Mouse (Mus musculus) lung, postnatal 0 days (tissue): ENCODE results near the gene Depdc5. TPM values are rescaled to one million over a fixed set of nuclear protein-coding genes. Genes with fewer than 3 reads are reported as not detected.
A peak's percentile ranks its signal among the peaks of the same experiment; 100 is the strongest.
"Not testable (repeated sequence)": the region's sequence is repeated elsewhere in the genome, so short reads cannot be mapped to it uniquely, and the experiment has no call there.

Experiments used
- ATAC-seq: fragments of 200-750 bp; cut with Nextera tagmentation; 2 replicates; pipeline ENCODE4 v1.8.0; 2017; ENCODE audit warnings: moderate library complexity
- DNase-seq: peaks from one replicate; pipeline ENCODE4 v3.0.0-alpha.2; 2016; ENCODE audit warnings: low spot score
- H3K27ac ChIP-seq: fragments of 300-500 bp; sonication (generic); 2 replicates; pipeline ENCODE4 v1.5.1; 2014; ENCODE audit warnings: antibody characterized with exemption, mild to moderate bottlenecking, low read length, mixed read lengths
- H3K27me3 ChIP-seq: fragments of 300-500 bp; sonication (generic); replicated peaks from 2 replicates; pipeline ENCODE4 v1.6.1; 2014; ENCODE audit warnings: low read length, mixed read lengths; ENCODE audit not compliant: insufficient read depth
- H3K36me3 ChIP-seq: fragments of 300-500 bp; sonication (generic); 2 replicates; pipeline ENCODE4 v1.6.1; 2014; ENCODE audit warnings: low read length, mixed read lengths; ENCODE audit not compliant: insufficient read depth
- H3K4me1 ChIP-seq: fragments of 300-500 bp; sonication (generic); 2 replicates; pipeline ENCODE4 v1.6.1; 2014; ENCODE audit warnings: antibody characterized with exemption, low read depth, low read length, mixed read lengths; ENCODE audit not compliant: insufficient read depth
- H3K4me2 ChIP-seq: fragments of 300-500 bp; sonication (generic); replicated peaks from 2 replicates; pipeline ENCODE4 v1.6.1; 2014; ENCODE audit warnings: low read depth, mild to moderate bottlenecking, low read length, moderate library complexity, mixed read lengths
- H3K4me3 ChIP-seq: fragments of 300-500 bp; sonication (generic); 2 replicates; pipeline ENCODE4 v1.5.1; 2014; ENCODE audit warnings: low read depth, low read length
- H3K9ac ChIP-seq: fragments of 300-500 bp; sonication (generic); replicated peaks from 2 replicates; pipeline ENCODE4 v1.6.1; 2014; ENCODE audit warnings: low read depth, mild to moderate bottlenecking
- H3K9me3 ChIP-seq: fragments of 300-500 bp; sonication (generic); 2 replicates; pipeline ENCODE4 v1.6.1; 2016; ENCODE audit warnings: low read length, mixed read lengths
- CTCF ChIP-seq: IDR thresholded peaks from 2 replicates; pipeline ENCODE4 v1.5.1; 2016; ENCODE audit warnings: antibody characterized with exemption, mild to moderate bottlenecking
- EP300 ChIP-seq: IDR thresholded peaks from 2 replicates; pipeline ENCODE4 v1.6.1; 2016; ENCODE audit warnings: antibody characterized with exemption, mild to moderate bottlenecking, control low read depth
- WGBS: fragments of 180-500 bp; shearing (Covaris S2); extraction: QIAGEN DNeasy Blood & Tissue Kit; methylation state at CpG from one replicate; pipeline ENCODE4 v1.1.7; 2014; 5-methylcytosine and 5-hydroxymethylcytosine counted together
- polyA plus RNA-seq: library from polyadenylated mRNA; unstranded; fragments of >200 nt; fragmentation: Nextera tagmentation; extraction: Ambion mirVana; gene quantifications from 2 replicates; pipeline ENCODE4 v1.2.1, GENCODE M21; 2015

The Depdc5 gene
- polyA plus RNA-seq: 7.3 and 7.5 TPM in 2 replicates

DNA sequence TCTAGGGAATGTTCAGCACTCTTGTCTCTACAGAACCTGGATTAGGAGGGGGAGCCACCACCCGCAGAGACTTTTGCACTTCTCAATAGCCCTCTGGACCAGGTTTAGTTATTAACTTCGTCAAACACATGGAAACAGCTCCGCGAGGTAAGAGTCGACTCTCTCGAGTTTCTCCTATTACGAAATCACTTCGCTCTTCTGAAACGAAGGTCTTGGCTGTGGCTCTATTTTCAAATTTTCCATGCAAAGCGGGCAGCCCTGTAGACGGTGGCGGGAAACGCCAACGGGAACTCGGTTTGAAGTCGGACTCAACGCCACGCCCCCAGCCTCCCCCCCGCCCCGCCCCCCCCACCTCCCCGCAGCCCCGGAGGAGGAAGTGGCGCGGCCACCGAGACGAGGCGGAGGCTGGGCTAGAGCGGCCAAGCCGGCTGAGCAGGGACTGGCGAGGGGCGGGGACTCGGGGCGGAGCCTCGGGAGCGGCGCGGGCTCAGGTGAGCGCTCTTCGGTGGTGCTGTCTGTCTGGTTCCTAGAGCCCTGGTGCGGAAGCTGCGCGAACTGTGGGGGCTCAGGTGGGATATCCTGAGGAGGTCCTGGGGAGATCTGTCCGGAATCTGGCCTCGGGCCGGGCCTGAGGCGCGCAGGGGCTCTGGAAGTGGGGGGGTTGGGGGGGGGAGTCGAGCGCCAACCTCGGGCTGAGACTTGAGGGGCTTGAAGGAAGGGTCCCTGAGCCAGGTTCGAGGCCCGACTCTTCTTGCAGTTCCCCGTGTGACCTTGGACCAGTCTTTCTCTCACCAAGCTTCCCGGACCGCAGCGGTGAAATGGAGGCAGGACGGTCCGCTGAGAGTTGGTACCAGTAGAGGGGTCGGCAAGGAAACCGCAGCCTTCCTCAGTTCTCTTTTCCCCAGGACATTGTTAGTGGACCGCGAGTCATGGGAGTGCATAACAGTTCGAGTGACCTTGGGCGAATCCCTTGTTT, at the start of gene Depdc5:
Gene Depdc5, plus strand, starts transcription at position 449 of the 976 bp plus-strand sequence.
- TF ChIP-seq EP300: peak; percentile 47
- TF ChIP-seq CTCF: no peak
- ATAC-seq (peak; percentile 99), DNase-seq (peak; percentile 98)
- H3K4me3 ChIP-seq: peak within 1 kb of the TSS; percentile 78
- peak within 1 kb of the TSS; percentile 77 for H3K4me2 ChIP-seq
- WGBS: under 1% methylated on average over 42 of the region's 64 CpGs
- no peaks in the 10 kb centered on the region for H3K9me3 ChIP-seq
- 0 out of 2 replicates have a peak, but pooled peaks cover 5% of the 10 kb centered on the region for H3K36me3 ChIP-seq
- peak within 1 kb of the TSS; percentile 76 for H3K9ac ChIP-seq
- no peaks in the 10 kb centered on the region for H3K27me3 ChIP-seq
- peak within 1 kb of the TSS; percentile 68 for H3K27ac ChIP-seq
- H3K4me1 ChIP-seq: peaks cover 9% of the 10 kb centered on the region; the same call in 1 of the 2 replicates

- no peak for ATAC-seq
- WGBS: 96% methylated on average over 4 of the region's 4 CpGs
These were observed 48.1 kb upstream of the Depdc5 start for GRCm38 (mm10) chr5:32815396-32815795.

DNA sequence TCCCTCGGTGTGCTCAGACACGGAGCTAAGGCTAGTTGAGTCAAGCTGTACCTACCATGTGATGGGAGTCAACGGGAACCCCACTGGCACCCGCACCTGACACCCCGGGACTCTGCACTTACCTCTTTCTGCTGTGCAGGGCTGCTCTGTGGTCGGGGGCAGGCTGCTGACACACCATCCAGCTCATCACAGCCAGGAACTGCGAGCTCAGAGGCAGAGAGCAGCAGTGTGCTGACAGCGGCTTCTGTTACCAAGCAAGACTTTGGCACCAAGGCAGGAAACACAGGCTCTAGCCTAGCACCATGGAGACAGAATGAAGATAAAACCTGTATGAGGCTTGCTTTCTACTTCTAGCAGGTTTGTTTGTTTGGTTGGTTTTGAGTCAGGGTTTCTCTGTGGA, 43.0 kb upstream of the Depdc5 start:
- no peak for ATAC-seq
- 91% methylated on average over 8 of the region's 8 CpGs for WGBS
- no peak for TF ChIP-seq EP300
- TF ChIP-seq CTCF: no peak
- Histone ChIP-seq H3K9ac (no peak overlapping the region), H3K9me3 (no peaks in the 10 kb centered on the region), H3K4me2 (no peak overlapping the region), H3K27me3 (no peaks in the 10 kb centered on the region), H3K4me3 (no peak overlapping the region), H3K4me1 (no peaks in the 10 kb centered on the region), H3K36me3 (peaks cover 17% of the 10 kb centered on the region; the same call in 1 of the 2 replicates), H3K27ac (no peak overlapping the region)
- DNase-seq: no peak

More at GRCm38 (mm10) chr5:32815396-32815795, 48.1 kb upstream of the Depdc5 start:
- no peak overlapping the region for H3K27ac ChIP-seq
- no peak for DNase-seq
- H3K36me3 ChIP-seq: peaks cover 21% of the 10 kb centered on the region
- H3K4me3 ChIP-seq: no peak overlapping the region
- H3K4me1 ChIP-seq: no peaks in the 10 kb centered on the region
- no peak overlapping the region for H3K9ac ChIP-seq
- H3K4me2 ChIP-seq: no peak overlapping the region
- H3K27me3 ChIP-seq: no peaks in the 10 kb centered on the region
- TF ChIP-seq CTCF (no peak), EP300 (no peak)
- no peaks in the 10 kb centered on the region for H3K9me3 ChIP-seq

DNA sequence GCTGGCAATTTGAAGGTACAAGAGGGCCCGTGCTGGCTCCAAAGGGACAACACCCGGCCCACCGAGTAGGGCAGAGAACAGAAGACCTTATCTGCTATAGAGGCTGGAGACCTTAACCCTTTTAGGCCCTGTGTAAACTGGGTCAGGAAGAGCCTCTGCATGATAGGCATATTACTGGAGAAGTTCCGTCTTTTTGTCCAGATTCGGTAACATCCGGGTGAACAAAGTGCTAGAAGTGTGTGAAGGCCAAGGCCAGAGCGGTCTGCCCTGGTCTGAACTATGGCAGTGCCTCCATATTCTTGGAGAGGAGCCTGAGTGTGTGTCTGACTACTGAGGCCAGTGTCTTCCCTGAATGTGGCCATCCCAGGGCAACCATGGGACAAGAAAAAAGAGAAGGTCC, 36.5 kb upstream of the Depdc5 start, which contains the start of gene Gm20671:
Gene Gm20671, minus strand, starts transcription at position 101 of the 400 bp plus-strand sequence.
- Histone ChIP-seq H3K27me3 (no peaks in the 10 kb centered on the region), H3K27ac (no peak within 1 kb of the TSS), H3K9ac (no peak within 1 kb of the TSS), H3K36me3 (peaks cover 17% of the 10 kb centered on the region; the same call in 1 of the 2 replicates), H3K4me2 (no peak within 1 kb of the TSS), H3K4me1 (no peaks in the 10 kb centered on the region), H3K4me3 (no peak within 1 kb of the TSS), H3K9me3 (no peaks in the 10 kb centered on the region)
- TF ChIP-seq EP300 (no peak), CTCF (no peak)
- ATAC-seq (no peak), DNase-seq (no peak)
- 82% methylated on average over 7 of the region's 7 CpGs for WGBS

DNA sequence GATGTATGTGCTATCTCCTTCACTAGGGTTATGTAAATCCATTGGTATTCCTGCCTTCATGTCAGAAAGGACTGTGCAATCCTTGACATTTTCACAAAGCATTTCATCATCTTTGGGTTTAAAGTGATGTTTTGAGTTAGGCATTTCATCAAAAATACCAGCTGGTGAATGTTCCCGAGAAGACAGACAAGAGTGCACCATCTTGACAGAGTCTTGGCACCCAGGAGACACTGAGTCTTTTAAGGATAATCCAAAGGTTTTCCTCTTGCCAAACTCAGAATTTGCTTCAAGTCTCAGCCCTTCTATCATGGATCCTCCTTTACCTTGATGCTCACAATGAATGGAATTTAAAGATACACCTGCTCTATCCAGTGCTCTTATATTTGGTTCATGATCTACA, 34.7 kb upstream of the Depdc5 start:
- not testable (repeated sequence) for H3K4me1 ChIP-seq, H3K27ac ChIP-seq, DNase-seq, H3K27me3 ChIP-seq, H3K9me3 ChIP-seq, H3K4me2 ChIP-seq, H3K4me3 ChIP-seq, H3K9ac ChIP-seq, ATAC-seq
- 79% methylated on average over 1 of the region's 1 CpGs for WGBS
- H3K36me3 ChIP-seq: peaks cover 14% of the 10 kb centered on the region; the same call in 1 of the 2 replicates

- H3K36me3 ChIP-seq: peaks cover 18% of the 10 kb centered on the region; the same call in 1 of the 2 replicates
- no peaks in the 10 kb centered on the region for H3K4me1 ChIP-seq
- H3K27ac ChIP-seq: no peak overlapping the region
- H3K9ac ChIP-seq: no peak overlapping the region
- no peak overlapping the region for H3K4me3 ChIP-seq
- no peaks in the 10 kb centered on the region for H3K27me3 ChIP-seq
- TF ChIP-seq CTCF: no peak
- no peak for TF ChIP-seq EP300
- H3K9me3 ChIP-seq: no peaks in the 10 kb centered on the region
- 88% methylated on average over 2 of the region's 2 CpGs for WGBS
- DNase-seq: no peak
- no peak for ATAC-seq
- no peak overlapping the region for H3K4me2 ChIP-seq
These were observed 33.4 kb upstream of the Depdc5 start for GRCm38 (mm10) chr5:32830054-32830453.
